Mouse (Mus musculus): ENCODE data around the gene Rtp3. TPM values are rescaled to one million over a fixed set of nuclear protein-coding genes. Genes with fewer than 3 reads are reported as not detected.

Rtp3 gene
- polyA plus RNA-seq, 1 experiment from 2014 or later = 0.29 TPM

DNA sequence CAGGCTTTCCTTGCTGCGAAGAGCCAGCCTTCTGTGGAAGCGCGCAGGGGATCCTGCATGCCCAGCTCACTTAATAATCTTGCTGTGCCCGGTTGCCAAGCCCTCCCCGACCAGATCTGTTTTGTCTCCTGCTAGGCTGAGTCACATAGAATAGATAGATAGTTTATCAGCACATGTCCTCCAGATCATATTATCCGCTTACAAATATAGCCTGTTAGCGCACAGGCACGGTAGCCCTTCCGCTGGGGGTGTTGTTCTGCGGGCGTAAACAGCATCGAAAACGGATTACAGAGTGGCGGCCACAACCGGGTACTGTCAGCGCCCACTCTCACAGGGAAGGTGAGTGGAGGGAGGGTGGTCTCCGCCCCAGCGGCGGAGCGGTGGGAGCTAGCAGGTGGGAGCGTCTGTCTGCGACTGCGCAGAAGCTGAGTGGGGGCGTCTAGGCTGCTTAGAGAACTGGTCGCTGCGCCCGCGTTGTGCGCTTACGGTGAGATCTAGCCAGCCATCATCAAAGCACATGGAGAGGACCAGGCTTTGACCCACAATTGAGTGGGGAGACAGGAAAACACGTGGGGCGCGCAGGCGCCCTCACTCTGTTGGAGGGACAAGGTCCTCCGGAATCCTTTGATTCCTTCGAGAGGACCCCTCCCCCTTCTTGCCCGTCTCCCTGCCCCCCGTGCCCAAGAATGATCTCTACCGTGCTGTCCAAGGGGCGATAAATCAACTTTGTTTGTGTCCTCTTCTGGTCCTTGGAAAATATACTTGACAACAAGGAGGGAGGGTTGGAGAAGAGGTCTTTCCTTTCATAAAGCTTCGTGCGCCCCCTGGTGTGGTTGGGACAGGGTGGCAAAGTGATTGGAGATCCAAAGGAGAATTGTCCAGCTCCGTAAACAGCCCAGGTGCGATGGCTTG, 36.6 kb downstream of the Rtp3 start:
- WGBS (ENCODE audit: insufficient replicate concordance) = 1% methylated on average over 44 of the region's 44 CpGs
- Histone ChIP-seq H3K9ac (ENCODE audit: low read depth, low read length) (peak overlapping the region; percentile 73), H3K27me3 (ENCODE audit: control insufficient read depth, insufficient read depth, low read length) (peaks cover 5% of the 10 kb centered on the region; the same call in 1 of the 2 replicates), H3K9me3 (replicated peaks; ENCODE audit: control insufficient read depth, low read length) (no peaks in the 10 kb centered on the region), H3K4me1 (ENCODE audit: control insufficient read depth, insufficient read depth, low read length) (peaks cover 4% of the 10 kb centered on the region), H3K27ac (ENCODE audit: low read depth, low read length) (peak overlapping the region; percentile 57; the same call in 1 of the 2 replicates), H3K4me2 (peak overlapping the region; percentile 92), H3K4me3 (ENCODE audit: low read depth, low read length) (peak overlapping the region; percentile 64), H3K36me3 (ENCODE audit: control insufficient read depth, insufficient read depth, low read length) (no peaks in the 10 kb centered on the region)
- peak; percentile 48; the same call in 1 of the 2 replicates for ATAC-seq (replicated peaks; ENCODE audit: insufficient number of reproducible peaks, low FRiP score, low TSS enrichment)

DNA sequence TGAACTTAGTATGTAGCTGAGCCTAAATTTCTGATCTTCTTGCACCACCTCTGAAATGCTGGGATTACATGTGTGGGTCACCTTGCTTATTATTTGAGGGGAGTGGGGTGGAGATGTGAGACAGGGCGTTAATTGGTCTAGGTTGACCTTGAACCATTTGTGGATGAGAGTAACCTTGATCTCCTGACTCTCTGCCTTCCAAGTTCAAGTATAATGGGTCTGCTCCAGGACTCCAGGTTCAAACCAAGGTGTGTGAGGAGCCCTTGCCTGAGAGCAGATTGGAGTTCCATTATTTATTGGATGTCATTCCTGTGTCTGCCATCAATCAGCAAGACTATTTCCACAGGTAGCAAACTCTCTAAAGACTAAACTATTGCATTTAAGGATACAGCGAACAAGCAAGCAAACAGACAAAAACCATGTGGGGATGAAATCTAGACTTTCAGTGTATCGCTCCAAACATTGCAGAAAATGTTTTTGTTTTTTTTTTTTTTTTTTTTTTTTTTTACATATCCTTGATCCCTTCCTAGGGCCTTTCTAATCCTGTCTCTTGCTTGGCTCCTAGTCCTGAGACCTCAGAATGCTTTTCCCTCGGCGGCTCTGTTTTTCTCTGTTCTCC, 37.3 kb downstream of the Rtp3 start:
- Histone ChIP-seq H3K9ac (ENCODE audit: low read depth, low read length) (peak overlapping the region; percentile 73), H3K4me2 (peak overlapping the region; percentile 92), H3K36me3 (ENCODE audit: control insufficient read depth, insufficient read depth, low read length) (no peaks in the 10 kb centered on the region), H3K4me1 (ENCODE audit: control insufficient read depth, insufficient read depth, low read length) (peaks cover 6% of the 10 kb centered on the region), H3K27me3 (ENCODE audit: control insufficient read depth, insufficient read depth, low read length) (peaks cover 5% of the 10 kb centered on the region; the same call in 1 of the 2 replicates), H3K27ac (ENCODE audit: low read depth, low read length) (peak overlapping the region; percentile 10; the same call in 1 of the 2 replicates), H3K9me3 (replicated peaks; ENCODE audit: control insufficient read depth, low read length) (no peaks in the 10 kb centered on the region), H3K4me3 (ENCODE audit: low read depth, low read length) (peak overlapping the region; percentile 64)
- ATAC-seq (replicated peaks; ENCODE audit: insufficient number of reproducible peaks, low FRiP score, low TSS enrichment) = no peak
- 40% methylated on average over 5 of the region's 5 CpGs for WGBS (ENCODE audit: insufficient replicate concordance)

DNA sequence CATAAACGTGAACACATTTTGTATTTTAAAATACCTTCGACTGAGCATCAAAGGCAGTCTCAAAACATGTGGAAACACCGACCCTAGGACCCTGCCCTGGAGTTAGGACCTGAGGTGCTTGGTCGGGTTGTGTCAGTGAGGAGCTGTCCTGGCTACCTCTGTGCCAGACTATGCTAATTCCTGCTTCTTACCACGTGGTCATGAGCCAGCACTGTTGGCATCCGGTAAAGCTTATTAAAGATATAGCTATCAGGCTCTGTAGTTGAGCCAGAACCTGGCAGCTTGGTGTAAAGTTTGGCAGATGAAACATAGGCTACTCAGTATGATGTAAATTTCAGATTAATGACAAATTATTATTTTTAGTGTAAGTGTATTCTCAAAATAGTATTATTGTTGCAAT, 38.0 kb downstream of the Rtp3 start:
- no peak overlapping the region for H3K4me2 ChIP-seq
- H3K36me3 ChIP-seq (ENCODE audit: control insufficient read depth, insufficient read depth, low read length) = no peaks in the 10 kb centered on the region
- H3K9me3 ChIP-seq (replicated peaks; ENCODE audit: control insufficient read depth, low read length) = no peaks in the 10 kb centered on the region
- peaks cover 11% of the 10 kb centered on the region for H3K4me1 ChIP-seq (ENCODE audit: control insufficient read depth, insufficient read depth, low read length)
- no peak overlapping the region for H3K4me3 ChIP-seq (ENCODE audit: low read depth, low read length)
- no peak overlapping the region for H3K27ac ChIP-seq (ENCODE audit: low read depth, low read length)
- peaks cover 5% of the 10 kb centered on the region; the same call in 1 of the 2 replicates for H3K27me3 ChIP-seq (ENCODE audit: control insufficient read depth, insufficient read depth, low read length)
- no peak overlapping the region for H3K9ac ChIP-seq (ENCODE audit: low read depth, low read length)
- ATAC-seq (replicated peaks; ENCODE audit: insufficient number of reproducible peaks, low FRiP score, low TSS enrichment) = no peak
- WGBS (ENCODE audit: insufficient replicate concordance) = 39% methylated on average over 6 of the region's 6 CpGs

DNA sequence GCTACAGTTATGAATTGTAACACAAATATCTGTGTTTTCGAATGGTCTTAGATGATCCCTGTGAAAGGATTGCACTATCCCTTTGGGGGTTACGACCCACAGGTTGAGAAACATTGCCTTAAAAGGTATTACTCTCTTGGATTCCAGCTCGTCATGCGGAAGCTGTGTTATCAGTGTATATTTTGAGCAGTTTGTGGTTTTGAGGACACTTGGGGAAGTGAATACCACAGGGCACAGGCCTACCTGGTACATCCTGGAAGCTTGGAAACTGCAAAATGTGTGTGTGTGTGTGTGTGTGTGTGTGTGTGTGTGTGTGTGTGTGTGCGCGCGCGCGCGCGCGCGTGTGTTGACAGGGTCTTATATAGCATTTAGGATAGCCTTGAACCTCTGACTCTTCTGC, 38.5 kb downstream of the Rtp3 start:
- 86% methylated on average over 13 of the region's 13 CpGs for WGBS (ENCODE audit: insufficient replicate concordance)
- no peak overlapping the region for H3K9ac ChIP-seq (ENCODE audit: low read depth, low read length)
- peaks cover 5% of the 10 kb centered on the region; the same call in 1 of the 2 replicates for H3K27me3 ChIP-seq (ENCODE audit: control insufficient read depth, insufficient read depth, low read length)
- no peak overlapping the region for H3K27ac ChIP-seq (ENCODE audit: low read depth, low read length)
- H3K4me1 ChIP-seq (ENCODE audit: control insufficient read depth, insufficient read depth, low read length) = peaks cover 11% of the 10 kb centered on the region
- H3K4me3 ChIP-seq (ENCODE audit: low read depth, low read length) = no peak overlapping the region
- no peaks in the 10 kb centered on the region for H3K9me3 ChIP-seq (replicated peaks; ENCODE audit: control insufficient read depth, low read length)
- no peak overlapping the region for H3K4me2 ChIP-seq
- no peak for ATAC-seq (replicated peaks; ENCODE audit: insufficient number of reproducible peaks, low FRiP score, low TSS enrichment)
- H3K36me3 ChIP-seq (ENCODE audit: control insufficient read depth, insufficient read depth, low read length) = no peaks in the 10 kb centered on the region

DNA sequence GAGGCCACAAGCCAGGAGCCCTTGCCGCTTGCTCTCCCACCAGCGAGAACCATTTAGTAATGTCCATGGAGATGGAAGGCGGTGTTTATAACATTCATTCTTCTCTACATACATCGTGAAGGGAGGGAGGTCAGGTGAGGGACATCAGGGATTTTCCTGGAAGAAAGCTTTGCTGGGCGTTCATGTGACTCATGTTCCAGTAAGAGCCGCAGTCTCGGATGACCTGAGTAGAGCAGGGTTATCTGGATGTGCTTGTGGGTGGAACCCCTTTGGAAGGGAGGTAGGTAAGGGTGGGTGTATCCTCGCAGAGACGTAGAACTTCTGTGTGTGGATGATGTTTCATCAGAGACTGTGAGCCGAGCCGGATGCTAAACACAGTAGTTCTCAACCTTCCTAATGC, 39.0 kb downstream of the Rtp3 start, which contains the start of gene Lrrc2:
Lrrc2 (plus strand) TSS at position 149 of the 400 bp plus-strand sequence.
- Histone ChIP-seq H3K9me3 (replicated peaks; ENCODE audit: control insufficient read depth, low read length) (no peaks in the 10 kb centered on the region), H3K4me3 (ENCODE audit: low read depth, low read length) (no peak within 1 kb of the TSS), H3K27me3 (ENCODE audit: control insufficient read depth, insufficient read depth, low read length) (peaks cover 10% of the 10 kb centered on the region; the same call in 1 of the 2 replicates), H3K36me3 (ENCODE audit: control insufficient read depth, insufficient read depth, low read length) (no peaks in the 10 kb centered on the region), H3K4me1 (ENCODE audit: control insufficient read depth, insufficient read depth, low read length) (peaks cover 15% of the 10 kb centered on the region), H3K4me2 (no peak within 1 kb of the TSS), H3K27ac (ENCODE audit: low read depth, low read length) (no peak within 1 kb of the TSS), H3K9ac (ENCODE audit: low read depth, low read length) (no peak within 1 kb of the TSS)
- WGBS (ENCODE audit: insufficient replicate concordance) = 57% methylated on average over 11 of the region's 11 CpGs
- ATAC-seq (replicated peaks; ENCODE audit: insufficient number of reproducible peaks, low FRiP score, low TSS enrichment) = no peak

DNA sequence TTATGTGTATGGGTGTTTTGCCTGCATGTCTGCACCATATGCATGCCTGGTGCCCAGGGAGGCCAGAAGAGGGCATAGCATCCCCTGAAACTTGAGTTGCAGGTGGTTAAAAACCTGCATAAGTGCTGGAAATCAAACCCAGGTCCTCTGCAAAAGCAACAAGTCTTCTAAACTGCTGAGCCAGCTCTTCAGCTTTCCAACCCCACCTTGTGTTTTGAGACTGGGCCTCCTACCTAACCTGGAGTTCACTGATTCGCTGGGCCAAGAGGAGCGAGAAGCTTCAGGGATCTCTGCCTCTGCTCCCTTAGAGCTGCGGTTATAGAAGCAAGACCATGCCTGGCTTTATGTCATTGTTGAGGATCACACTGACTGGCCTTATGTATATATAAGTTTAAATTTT, 40.3 kb downstream of the Rtp3 start:
- no peak overlapping the region for H3K9ac ChIP-seq (ENCODE audit: low read depth, low read length)
- H3K27me3 ChIP-seq (ENCODE audit: control insufficient read depth, insufficient read depth, low read length) = peaks cover 15% of the 10 kb centered on the region
- H3K27ac ChIP-seq (ENCODE audit: low read depth, low read length) = no peak overlapping the region
- no peaks in the 10 kb centered on the region for H3K9me3 ChIP-seq (replicated peaks; ENCODE audit: control insufficient read depth, low read length)
- 95% methylated on average over 3 of the region's 3 CpGs for WGBS (ENCODE audit: insufficient replicate concordance)
- no peak overlapping the region for H3K4me2 ChIP-seq
- no peak overlapping the region for H3K4me3 ChIP-seq (ENCODE audit: low read depth, low read length)
- ATAC-seq (replicated peaks; ENCODE audit: insufficient number of reproducible peaks, low FRiP score, low TSS enrichment) = no peak
- no peaks in the 10 kb centered on the region for H3K36me3 ChIP-seq (ENCODE audit: control insufficient read depth, insufficient read depth, low read length)
- peaks cover 15% of the 10 kb centered on the region for H3K4me1 ChIP-seq (ENCODE audit: control insufficient read depth, insufficient read depth, low read length)

DNA sequence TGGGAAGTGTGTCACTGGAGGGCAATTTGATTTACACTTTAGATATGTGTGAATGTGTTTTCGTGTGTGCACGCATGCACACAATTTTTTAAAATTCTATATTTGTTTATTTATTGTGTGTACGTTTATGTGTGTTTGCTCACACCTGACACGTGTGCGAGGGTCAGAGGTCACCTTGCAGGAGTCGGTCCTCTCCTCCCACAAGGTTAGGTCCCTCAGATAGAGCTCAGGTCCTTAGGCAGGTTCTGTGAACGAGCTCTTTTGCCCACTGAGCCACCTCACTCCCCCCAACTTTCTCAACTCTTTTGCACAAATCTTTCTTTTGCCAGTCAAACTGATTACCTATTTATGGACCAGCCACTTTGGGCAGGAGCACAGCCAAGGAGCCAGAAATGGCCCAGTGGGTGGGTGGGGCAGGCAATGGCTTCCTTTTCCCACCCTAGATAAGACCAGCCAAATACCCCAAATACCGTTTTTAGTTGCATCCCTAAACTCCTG, 41.5 kb downstream of the Rtp3 start:
- Histone ChIP-seq H3K27me3 (ENCODE audit: control insufficient read depth, insufficient read depth, low read length) (peaks cover 13% of the 10 kb centered on the region), H3K9me3 (replicated peaks; ENCODE audit: control insufficient read depth, low read length) (no peaks in the 10 kb centered on the region), H3K36me3 (ENCODE audit: control insufficient read depth, insufficient read depth, low read length) (no peaks in the 10 kb centered on the region), H3K4me2 (no peak overlapping the region), H3K4me3 (ENCODE audit: low read depth, low read length) (no peak overlapping the region), H3K9ac (ENCODE audit: low read depth, low read length) (no peak overlapping the region), H3K27ac (ENCODE audit: low read depth, low read length) (no peak overlapping the region), H3K4me1 (ENCODE audit: control insufficient read depth, insufficient read depth, low read length) (peaks cover 19% of the 10 kb centered on the region)
- 30% methylated on average over 8 of the region's 8 CpGs for WGBS (ENCODE audit: insufficient replicate concordance)
- ATAC-seq (replicated peaks; ENCODE audit: insufficient number of reproducible peaks, low FRiP score, low TSS enrichment) = no peak

DNA sequence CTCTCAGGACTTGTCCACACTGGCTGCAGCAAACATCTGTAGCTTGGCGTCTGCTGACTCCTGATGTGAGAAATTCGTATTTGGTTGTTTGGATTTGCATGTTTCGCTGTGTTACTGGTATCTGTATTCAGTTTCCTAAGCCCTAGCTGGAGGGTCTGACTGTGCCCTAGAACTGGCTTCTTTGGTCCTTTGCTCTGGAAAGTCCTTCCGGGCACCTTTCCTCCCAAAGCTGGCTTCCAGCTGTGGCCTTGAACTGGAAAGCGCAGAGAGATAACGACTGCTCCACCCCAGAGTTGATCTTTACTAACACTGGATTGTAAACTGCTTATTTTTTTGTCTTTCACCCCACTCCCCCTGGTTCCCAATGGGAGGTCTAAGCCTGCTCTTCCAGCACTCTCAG, 42.5 kb downstream of the Rtp3 start:
- Histone ChIP-seq H3K4me2 (no peak overlapping the region), H3K9ac (ENCODE audit: low read depth, low read length) (no peak overlapping the region), H3K27me3 (ENCODE audit: control insufficient read depth, insufficient read depth, low read length) (peaks cover 13% of the 10 kb centered on the region), H3K4me3 (ENCODE audit: low read depth, low read length) (no peak overlapping the region), H3K27ac (ENCODE audit: low read depth, low read length) (no peak overlapping the region), H3K9me3 (replicated peaks; ENCODE audit: control insufficient read depth, low read length) (no peaks in the 10 kb centered on the region), H3K36me3 (ENCODE audit: control insufficient read depth, insufficient read depth, low read length) (no peaks in the 10 kb centered on the region), H3K4me1 (ENCODE audit: control insufficient read depth, insufficient read depth, low read length) (peaks cover 19% of the 10 kb centered on the region)
- ATAC-seq (replicated peaks; ENCODE audit: insufficient number of reproducible peaks, low FRiP score, low TSS enrichment) = no peak
- WGBS (ENCODE audit: insufficient replicate concordance) = 45% methylated on average over 6 of the region's 6 CpGs

Data from heart, embryonic 11.5 days (tissue).